12 mouse cellular contexts compared by ENCODE assay signal in the genomic region with DNA sequence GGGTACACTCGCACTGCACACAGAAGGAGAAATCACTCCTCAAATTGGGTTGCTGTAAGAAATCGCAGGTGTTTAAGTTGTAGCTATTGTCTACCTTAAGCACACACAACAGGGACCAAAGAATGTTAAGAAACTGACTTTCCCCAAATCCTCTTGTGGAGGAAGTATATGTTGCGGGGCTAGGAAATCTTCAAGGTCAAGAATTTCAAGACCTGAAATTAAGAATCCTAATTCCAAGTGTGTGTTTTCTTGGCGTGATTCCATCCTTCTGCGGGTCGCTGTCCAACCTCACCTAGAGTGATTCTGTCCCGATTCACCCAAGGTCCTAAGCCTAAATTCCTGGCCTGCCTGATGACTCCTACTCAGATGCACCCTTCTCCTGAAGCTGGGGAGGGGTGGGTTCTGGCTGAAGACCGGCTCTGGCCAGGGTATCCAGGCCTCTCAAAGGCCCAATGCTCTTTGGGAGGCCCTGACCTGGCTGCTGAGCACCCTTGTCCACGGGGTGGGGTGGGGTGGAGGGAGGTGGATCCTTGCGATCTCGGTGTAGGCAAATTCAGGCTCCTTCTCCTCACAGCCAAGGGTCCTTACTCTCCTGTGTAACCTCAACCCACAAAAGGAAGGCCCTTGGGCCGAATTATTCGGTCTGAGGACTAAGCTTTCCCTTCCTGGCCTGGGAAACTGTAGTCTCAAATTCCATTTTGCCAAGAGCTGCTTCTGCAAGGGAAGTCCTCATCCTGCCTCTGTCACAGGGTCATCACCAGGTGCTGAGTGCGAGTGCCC. TPM values are rescaled to one million over a fixed set of nuclear protein-coding genes. Genes with fewer than 3 reads are reported as not detected.
DNase-seq lines count a peak whose midpoint lies in the region; ATAC-seq and TF ChIP-seq lines count a peak whose summit lies in the region.
"Had no signal": no experiment of that assay in that cellular context is flagged by ENCODE, and none has a peak within 500 bp of the region (broad histone marks: within the 10 kb centered on the region; RNA-seq: fewer than 3 reads in every experiment).

No protein-coding gene starts in this region.

- peak; percentile 25 for DNase-seq in midbrain, embryonic 10.5 days (ENCODE audit: low spot score)
- no peak for DNase-seq in midbrain, postnatal 0 days (ENCODE audit: low spot score)
- peak; percentile 35 for DNase-seq in embryonic facial prominence, embryonic 11.5 days (ENCODE audit: low spot score)
- DNase-seq in lung, postnatal 14 days = no peak
- DNase-seq in urinary bladder, postnatal 10 days (ENCODE audit: low spot score) = no peak
- DNase-seq in natural killer cell, adult 2 months (ENCODE audit: low spot score in 2 of 2) = no peak

- H3K36me3 ChIP-seq in midbrain, embryonic 10.5 days = peaks cover 2% of the 10 kb centered on the region; the same call in 1 of the 2 replicates
- no peaks in the 10 kb centered on the region for H3K36me3 ChIP-seq in midbrain, postnatal 0 days (ENCODE audit: insufficient read depth, low read length)
- H3K36me3 ChIP-seq in embryonic facial prominence, embryonic 11.5 days (replicated peaks; ENCODE audit: control insufficient read depth, insufficient read depth, low read depth, low read length) = no peaks in the 10 kb centered on the region
- no peaks in the 10 kb centered on the region for H3K36me3 ChIP-seq in hindbrain, embryonic 12.5 days
- H3K36me3 ChIP-seq in midbrain, embryonic 16.5 days (ENCODE audit: control insufficient read depth, insufficient read depth, low read length) = no peaks in the 10 kb centered on the region
- H3K36me3 ChIP-seq: embryonic facial prominence, embryonic 15.5 days had no signal

- 0 out of 2 replicates have a peak overlapping the region, but pooled peaks have one; percentile 24 for H3K4me3 ChIP-seq in midbrain, embryonic 10.5 days
- no peak overlapping the region for H3K4me3 ChIP-seq in midbrain, postnatal 0 days (ENCODE audit: low read depth, low read length)
- H3K4me3 ChIP-seq in embryonic facial prominence, embryonic 11.5 days (ENCODE audit: low read depth, low read length) = no peak overlapping the region
- no peak overlapping the region for H3K4me3 ChIP-seq in hindbrain, embryonic 12.5 days
- H3K4me3 ChIP-seq in midbrain, embryonic 16.5 days (ENCODE audit: low read depth, low read length) = no peak overlapping the region

- H3K4me1 ChIP-seq in midbrain, embryonic 10.5 days = peaks cover 66% of the 10 kb centered on the region
- no peaks in the 10 kb centered on the region for H3K4me1 ChIP-seq in midbrain, postnatal 0 days (ENCODE audit: insufficient read depth, low read length)
- H3K4me1 ChIP-seq in embryonic facial prominence, embryonic 11.5 days (ENCODE audit: control insufficient read depth, insufficient read depth, low read length) = 0 out of 2 replicates have a peak, but pooled peaks cover 2% of the 10 kb centered on the region
- H3K4me1 ChIP-seq in hindbrain, embryonic 12.5 days = peaks cover 64% of the 10 kb centered on the region
- H3K4me1 ChIP-seq in midbrain, embryonic 16.5 days (ENCODE audit: control insufficient read depth, insufficient read depth, low read length) = peaks cover 16% of the 10 kb centered on the region; the same call in 1 of the 2 replicates

- H3K27me3 ChIP-seq in midbrain, embryonic 10.5 days (ENCODE audit: low read depth, poor library complexity, severe bottlenecking) = peaks cover 39% of the 10 kb centered on the region
- H3K27me3 ChIP-seq in midbrain, postnatal 0 days (ENCODE audit: insufficient read depth, low read length) = 0 out of 2 replicates have a peak, but pooled peaks cover 4% of the 10 kb centered on the region
- peaks cover 4% of the 10 kb centered on the region; the same call in 1 of the 2 replicates for H3K27me3 ChIP-seq in embryonic facial prominence, embryonic 11.5 days (ENCODE audit: control insufficient read depth, insufficient read depth, low read length)
- H3K27me3 ChIP-seq in hindbrain, embryonic 12.5 days = peaks cover 9% of the 10 kb centered on the region; the same call in 1 of the 2 replicates
- no peaks in the 10 kb centered on the region; the same call in 1 of the 2 replicates for H3K27me3 ChIP-seq in midbrain, embryonic 16.5 days (ENCODE audit: control insufficient read depth, insufficient read depth, low read depth, low read length)

- H3K4me2 ChIP-seq in midbrain, postnatal 0 days (ENCODE audit: low read depth, low read length, poor library complexity, severe bottlenecking) = no peak overlapping the region
- no peak overlapping the region; the same call in 1 of the 2 replicates for H3K4me2 ChIP-seq in embryonic facial prominence, embryonic 11.5 days (ENCODE audit: low read depth, low read length)
- H3K4me2 ChIP-seq in hindbrain, embryonic 12.5 days (replicated peaks) = 0 out of 2 replicates have a peak overlapping the region, but pooled peaks have one; percentile 86
- H3K4me2 ChIP-seq in midbrain, embryonic 16.5 days (ENCODE audit: low read length) = peak overlapping the region; percentile 72; the same call in 1 of the 2 replicates

- H3K9me3 ChIP-seq in midbrain, embryonic 10.5 days (replicated peaks) = no peaks in the 10 kb centered on the region
- H3K9me3 ChIP-seq in midbrain, postnatal 0 days (ENCODE audit: low read length) = no peaks in the 10 kb centered on the region
- no peaks in the 10 kb centered on the region for H3K9me3 ChIP-seq in embryonic facial prominence, embryonic 11.5 days (replicated peaks; ENCODE audit: control insufficient read depth, low read length)
- no peaks in the 10 kb centered on the region for H3K9me3 ChIP-seq in hindbrain, embryonic 12.5 days (replicated peaks)
- H3K9me3 ChIP-seq in midbrain, embryonic 16.5 days (replicated peaks; ENCODE audit: control insufficient read depth, low read length, poor library complexity, severe bottlenecking) = no peaks in the 10 kb centered on the region
- H3K9me3 ChIP-seq: embryonic facial prominence, embryonic 15.5 days had no signal

- TF ChIP-seq CTCF in midbrain, postnatal 0 days (IDR thresholded peaks at IDR 0.05) = no peak

- H3K9ac ChIP-seq in midbrain, postnatal 0 days (replicated peaks; ENCODE audit: low read length, poor library complexity, severe bottlenecking) = no peak overlapping the region
- no peak overlapping the region for H3K9ac ChIP-seq in embryonic facial prominence, embryonic 11.5 days (replicated peaks; ENCODE audit: low read length)
- H3K9ac ChIP-seq in hindbrain, embryonic 12.5 days = no peak overlapping the region
- H3K9ac ChIP-seq in midbrain, embryonic 16.5 days (ENCODE audit: low read depth, low read length) = no peak overlapping the region
- H3K9ac ChIP-seq: embryonic facial prominence, embryonic 15.5 days; liver, embryonic 14.5 days had no signal

- no peak for ATAC-seq in midbrain, postnatal 0 days (ENCODE audit: low FRiP score)
- no peak for ATAC-seq in embryonic facial prominence, embryonic 11.5 days (replicated peaks; ENCODE audit: insufficient number of reproducible peaks, low FRiP score, low TSS enrichment, low read depth)
- no peak for ATAC-seq in hindbrain, embryonic 12.5 days (ENCODE audit: low FRiP score)
- ATAC-seq in midbrain, embryonic 16.5 days = no peak
- ATAC-seq: CD4-positive, CD25-positive, alpha-beta regulatory T cell, adult 4 months had no signal

- H3K27ac ChIP-seq in midbrain, embryonic 10.5 days (replicated peaks) = peak overlapping the region; percentile 89
- H3K27ac ChIP-seq in midbrain, postnatal 0 days (ENCODE audit: low read depth, low read length) = no peak overlapping the region
- H3K27ac ChIP-seq in embryonic facial prominence, embryonic 11.5 days (replicated peaks; ENCODE audit: low read depth, low read length) = no peak overlapping the region
- no peak overlapping the region for H3K27ac ChIP-seq in hindbrain, embryonic 12.5 days
- peak overlapping the region; percentile 68; the same call in 1 of the 2 replicates for H3K27ac ChIP-seq in midbrain, embryonic 16.5 days (ENCODE audit: low read length)
- H3K27ac ChIP-seq: embryonic facial prominence, embryonic 15.5 days; liver, embryonic 14.5 days; macrophage had no signal

- WGBS in midbrain, embryonic 10.5 days = 19% methylated on average over 14 of the region's 14 CpGs
- 43% methylated on average over 14 of the region's 14 CpGs for WGBS in midbrain, postnatal 0 days
- 18% methylated on average over 14 of the region's 14 CpGs for WGBS in embryonic facial prominence, embryonic 11.5 days
- 30% methylated on average over 14 of the region's 14 CpGs for WGBS in hindbrain, embryonic 12.5 days
- 38% methylated on average over 14 of the region's 14 CpGs for WGBS in midbrain, embryonic 16.5 days

RNA-seq across cellular contexts. Expression of a gene that starts 11.9 kb away (rescaled TPM):
- polyA plus RNA-seq in midbrain, embryonic 10.5 days (2016; fragmentation: Nextera tagmentation; extraction: Ambion mirVana) = 53.1 and 57.4 TPM in 2 replicates
- 163 and 184 TPM in 2 replicates for total RNA-seq in midbrain, postnatal 0 days (2014; rRNA removed)
- polyA plus RNA-seq in midbrain, postnatal 0 days (2015; fragmentation: Nextera tagmentation; extraction: Ambion mirVana) = 46.4 and 55.5 TPM in 2 replicates
- polyA plus RNA-seq in embryonic facial prominence, embryonic 11.5 days (2014; fragmentation: Nextera tagmentation; extraction: Ambion mirVana) = 56.1 and 57.3 TPM in 2 replicates
- 64.7 and 88.3 TPM in 2 replicates for polyA plus RNA-seq in hindbrain, embryonic 12.5 days (2016; fragmentation: Nextera tagmentation; extraction: Ambion mirVana)
- 46.0 and 64.0 TPM in 2 replicates for polyA plus RNA-seq in midbrain, embryonic 16.5 days (2015; fragmentation: Nextera tagmentation; extraction: Ambion mirVana)
- polyA plus RNA-seq: CD4-positive, CD25-positive, alpha-beta regulatory T cell, adult 4 months; macrophage had no signal

Comparison
In these comparisons a context has a peak if more than half of its experiments do, and no peak if none do; other contexts are left out.
1. DNase-seq: peak in midbrain, embryonic 10.5 days (single experiment) and embryonic facial prominence, embryonic 11.5 days (single experiment); none in midbrain, postnatal 0 days (single experiment), lung, postnatal 14 days (single experiment), urinary bladder, postnatal 10 days (single experiment) and natural killer cell, adult 2 months (0 of 2).
2. H3K27ac ChIP-seq: peak in midbrain, embryonic 10.5 days (single experiment) and midbrain, embryonic 16.5 days (single experiment); none in midbrain, postnatal 0 days (single experiment), embryonic facial prominence, embryonic 11.5 days (single experiment) and hindbrain, embryonic 12.5 days (single experiment).
3. H3K4me2 ChIP-seq: peak in hindbrain, embryonic 12.5 days (single experiment) and midbrain, embryonic 16.5 days (single experiment); none in midbrain, postnatal 0 days (single experiment) and embryonic facial prominence, embryonic 11.5 days (single experiment).